Mouse (Mus musculus) thymus, adult 2 months (tissue): ENCODE data around the gene Slc6a16.
"Not testable (repeated sequence)": the region's sequence is repeated elsewhere in the genome, so short reads cannot be mapped to it uniquely, and the experiment has no call there.

Experiments
- CTCF ChIP-seq: fragments of 200-500 bp; IDR thresholded peaks from 2 replicates; pipeline ENCODE4 v1.5.1; 2012; ENCODE audit warnings: mild to moderate bottlenecking, control low read depth, low read length, moderate library complexity, borderline replicate concordance; ENCODE audit not compliant: control insufficient read depth, poor library complexity, insufficient read depth; ENCODE audit errors: extremely low read depth
- POLR2A ChIP-seq: fragments of 200-500 bp; IDR thresholded peaks from 2 replicates; pipeline ENCODE4 v1.6.1; 2012; ENCODE audit warnings: mild to moderate bottlenecking, low read length, control low read depth, moderate library complexity; ENCODE audit not compliant: control insufficient read depth, poor library complexity, insufficient read depth; ENCODE audit errors: extremely low read depth

GRCm38 (mm10) chr7:45255822-45256221, 14.9 kb downstream of the Slc6a16 start:
- not testable (repeated sequence) for TF ChIP-seq POLR2A, CTCF
